Comparison of ENCODE assay signal across 1 mouse cellular context in the genomic region with DNA sequence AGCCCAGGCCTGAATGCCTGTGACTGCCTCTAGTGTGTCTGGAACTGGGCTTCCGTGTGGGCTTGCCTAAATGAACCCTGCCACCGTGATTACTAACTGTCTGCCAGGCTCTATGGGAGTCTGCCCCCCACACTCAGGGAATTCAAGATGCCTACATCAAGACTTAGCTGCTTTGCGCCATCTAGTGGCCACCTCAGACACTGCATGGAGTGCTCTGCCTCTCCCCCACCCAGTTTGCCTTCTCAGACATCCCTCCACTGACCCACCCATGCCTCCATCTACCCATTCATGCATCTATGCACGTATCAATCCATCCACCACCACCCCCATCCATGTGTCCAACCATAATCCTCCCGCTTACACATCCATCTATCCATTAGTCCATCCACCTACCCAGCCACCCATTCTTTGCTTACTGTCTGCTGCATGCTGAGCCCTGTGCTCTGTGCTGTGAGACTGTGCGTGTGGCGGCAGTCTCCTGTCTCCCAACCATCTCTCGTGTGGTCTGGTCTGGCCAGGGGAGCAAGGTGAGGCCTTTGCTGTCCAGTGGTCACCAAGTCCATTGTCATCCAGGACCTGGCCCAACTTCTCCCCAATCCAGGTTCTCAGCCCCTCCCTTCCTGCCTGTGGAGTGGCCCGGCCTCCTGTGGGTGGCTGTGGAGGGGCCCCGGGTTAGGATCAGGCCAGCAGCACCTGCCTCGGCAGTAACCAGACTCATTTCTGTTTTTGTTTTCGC.
TF ChIP-seq lines count a peak whose summit lies in the region.

No protein-coding gene starts in this region.

TF ChIP-seq in CH12.LX, 34 proteins besides CTCF, POLR2A, EP300 and RAD21:
- peak; percentile 71; the same call in 1 of the 2 replicates for TF ChIP-seq MAZ (IDR thresholded peaks at IDR 0.05; ENCODE audit: low read depth, low read length)
- no peak for TF ChIP-seq ELF1 (IDR thresholded peaks at IDR 0.05; ENCODE audit: low read depth, low read length)
- peak; percentile 84 for TF ChIP-seq SMC3 (IDR thresholded peaks at IDR 0.05; ENCODE audit: low read depth, low read length)
TF ChIP-seq in CH12.LX: peak in this region for 2.
